Mouse (Mus musculus): ENCODE results near the gene Esd.

Gene Esd

DNA sequence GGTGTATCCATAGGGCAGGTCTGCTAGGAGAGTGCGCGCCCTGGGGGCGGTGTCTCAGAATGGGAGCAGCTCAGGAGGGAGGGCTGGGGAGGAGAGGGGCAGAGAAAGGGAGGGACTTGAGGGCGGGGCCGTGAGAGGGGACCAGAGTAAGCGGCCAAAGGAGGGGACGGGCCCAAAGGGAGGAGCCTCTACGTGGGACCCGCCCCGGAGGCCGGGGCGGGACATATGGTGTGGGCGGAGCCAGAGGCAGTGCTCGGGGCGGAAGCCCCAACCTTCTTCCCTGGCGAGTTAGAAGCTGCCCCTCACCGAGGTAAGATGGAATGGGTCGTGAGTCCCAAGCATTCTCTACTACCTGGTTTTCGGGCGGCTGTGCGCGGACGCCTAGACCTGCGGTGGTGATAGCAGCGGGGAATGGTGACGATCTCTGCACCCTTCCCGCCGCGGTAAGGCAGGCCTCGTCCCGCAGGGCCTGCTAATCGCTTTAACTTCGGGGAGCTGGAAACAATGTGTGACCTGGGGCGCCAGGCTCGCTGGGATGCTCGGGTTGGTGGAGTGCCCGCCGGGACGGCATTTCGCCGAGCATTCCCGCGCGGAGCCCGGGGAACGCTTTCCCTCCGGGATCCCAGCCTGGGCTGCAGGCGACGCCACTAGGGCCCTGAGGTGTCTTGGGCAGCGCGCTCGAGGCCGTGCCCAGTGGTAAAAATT lies at the start of gene Esd:
Gene Esd (plus strand): TSS at position 219 of the 705 bp plus-strand sequence.
- DNase-seq (ENCODE audit: low read depth, low spot score): peak; percentile 95

DNA sequence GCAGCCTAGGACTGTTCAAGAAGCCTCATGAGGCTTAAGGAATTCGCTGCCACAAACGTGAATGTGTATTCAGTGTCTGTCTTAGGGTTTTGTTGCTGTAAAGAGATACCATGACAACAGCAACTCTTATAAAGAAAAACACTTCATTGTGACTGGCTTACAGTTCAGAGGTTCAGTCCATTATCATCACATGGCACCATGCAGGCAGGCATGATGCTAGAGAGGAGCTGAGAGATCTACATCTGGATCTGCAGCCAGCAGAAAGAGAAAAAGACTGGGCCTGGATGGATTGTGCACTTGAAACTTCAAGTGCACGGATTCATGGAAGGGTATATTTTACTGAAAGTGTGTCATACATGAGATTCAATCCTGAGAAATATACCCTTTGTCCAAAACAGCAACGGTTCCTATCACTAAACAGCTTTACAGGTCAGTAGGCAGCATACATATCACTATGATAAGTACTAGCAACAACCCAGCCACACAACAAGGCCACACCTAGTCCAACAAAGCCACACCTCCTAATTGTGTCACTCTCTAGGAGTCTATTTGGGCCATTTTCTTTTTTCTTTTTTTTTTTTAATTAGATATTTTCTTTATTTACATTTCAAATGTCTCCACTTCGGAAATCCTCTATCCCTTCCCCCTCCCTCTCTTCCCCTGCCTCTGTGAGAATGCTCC lies 47.7 kb upstream of the Esd start:
- DNase-seq (ENCODE audit: low read depth, low spot score): no peak

DNA sequence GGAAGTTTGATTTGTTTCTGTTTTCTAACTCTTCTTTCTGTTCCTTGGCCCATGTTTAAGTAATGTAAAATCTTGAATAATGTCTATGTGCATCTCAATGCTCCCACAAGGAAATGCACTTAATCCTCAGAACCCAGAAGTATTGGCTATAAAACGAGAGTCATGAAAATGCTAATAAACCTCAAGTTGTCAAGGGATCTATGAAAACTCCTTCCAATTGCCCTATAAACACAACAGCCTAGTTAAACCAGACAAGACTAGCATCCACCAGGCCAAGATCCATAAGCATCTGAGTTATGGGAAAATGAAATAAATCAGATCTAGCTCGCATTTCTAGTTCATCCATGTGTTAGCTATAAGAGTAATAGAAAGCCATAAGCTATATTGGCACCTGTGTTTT lies 40.1 kb upstream of the Esd start:
- no peak for DNase-seq (ENCODE audit: low read depth, low spot score)

DNA sequence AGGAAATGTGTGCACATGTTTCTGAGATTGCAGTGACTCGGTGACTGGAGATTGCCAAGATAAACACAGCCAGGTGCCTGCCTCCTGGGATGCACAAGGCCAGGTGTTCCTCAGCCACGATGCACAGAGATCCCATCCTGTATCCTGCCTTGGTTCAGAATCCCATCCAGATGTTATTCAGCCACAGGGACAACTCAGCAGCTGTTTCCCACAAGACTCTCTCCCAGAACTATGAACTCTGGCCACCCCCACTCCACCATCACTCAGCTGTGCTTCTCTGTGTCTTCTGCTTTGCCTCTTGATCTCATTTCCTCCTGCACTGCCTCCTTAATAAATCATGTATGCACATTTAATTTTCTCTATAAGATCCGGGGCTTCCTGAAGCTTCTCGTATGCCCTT lies 35.3 kb upstream of the Esd start:
- DNase-seq (ENCODE audit: low read depth, low spot score): no peak

DNA sequence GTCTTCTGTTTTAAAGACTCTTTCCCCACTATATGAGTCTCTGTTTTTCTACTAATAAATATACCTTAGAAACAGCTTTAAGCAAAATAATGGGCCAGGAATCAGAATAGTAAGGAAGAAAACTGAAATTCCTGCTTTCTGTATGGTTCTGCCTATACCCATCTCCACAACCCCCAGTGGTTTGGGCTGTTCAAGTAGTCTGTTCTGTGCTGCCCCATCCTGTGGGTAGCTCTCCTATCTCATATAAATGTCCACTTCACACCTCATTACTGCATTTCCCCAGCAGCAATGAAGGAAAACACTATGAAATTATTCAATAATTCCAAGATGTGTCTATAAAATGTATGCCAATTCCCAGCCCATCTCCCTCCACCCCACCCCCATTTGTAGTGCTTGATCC lies 34.7 kb upstream of the Esd start:
- no peak for DNase-seq (ENCODE audit: low read depth, low spot score)

DNA sequence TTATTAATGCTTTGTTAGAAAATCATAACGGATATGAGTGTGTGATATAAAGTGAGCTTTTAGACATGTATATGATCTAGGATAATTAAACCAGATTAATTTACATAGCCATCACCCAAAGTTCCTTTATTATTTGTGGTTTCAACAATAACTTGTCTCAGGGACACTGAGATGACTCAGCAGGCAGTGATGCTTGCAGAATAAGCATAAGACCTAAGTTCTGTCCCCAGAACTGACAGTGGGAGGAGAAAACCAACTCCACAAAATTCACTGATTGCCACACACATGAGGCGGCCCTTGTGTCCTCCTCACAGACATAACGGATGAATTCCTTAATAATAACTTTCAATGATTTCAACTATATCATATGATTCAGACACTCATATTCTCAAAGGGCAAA lies 32.9 kb upstream of the Esd start:
- no peak for DNase-seq (ENCODE audit: low read depth, low spot score)

DNA sequence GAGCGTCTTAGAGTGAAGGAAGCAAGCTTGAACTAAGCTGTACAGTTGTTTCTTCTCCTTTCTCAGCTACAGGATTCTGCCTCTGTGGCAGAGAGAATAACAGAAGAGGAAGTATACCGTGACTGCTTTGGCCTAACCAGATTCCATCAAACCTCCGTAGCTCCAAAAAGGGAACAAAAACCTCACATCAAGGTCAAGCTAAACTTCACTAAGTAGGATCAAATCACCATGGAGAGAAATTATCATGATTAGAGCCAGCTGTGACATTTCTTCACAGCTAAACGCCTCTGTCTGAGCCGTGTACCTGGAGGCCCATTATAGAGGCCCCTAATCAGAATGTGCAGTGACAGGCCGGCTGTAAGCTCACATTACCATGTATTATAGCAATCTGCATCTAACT lies 28.2 kb upstream of the Esd start:
- no peak for DNase-seq (ENCODE audit: low read depth, low spot score)

DNA sequence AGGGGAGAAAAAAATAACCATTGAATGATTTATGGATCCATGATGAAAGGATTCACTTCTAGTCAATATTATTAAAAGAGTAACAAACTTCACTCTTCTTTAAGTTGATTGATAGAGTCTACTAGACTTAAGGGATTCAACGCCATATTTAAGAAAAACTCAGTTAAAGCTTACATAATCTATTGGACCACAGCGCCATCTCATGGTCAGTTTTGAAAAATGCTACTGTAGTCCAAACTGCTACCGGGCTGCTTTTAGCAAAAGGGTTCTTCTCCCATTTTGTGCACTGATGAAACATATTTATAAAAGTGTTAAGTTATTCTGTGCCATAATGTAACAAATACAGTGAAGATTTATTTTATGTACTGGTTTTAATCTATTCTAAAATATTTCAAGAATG lies 23.0 kb upstream of the Esd start:
- peak; percentile 77 for DNase-seq (ENCODE audit: low read depth, low spot score)

DNA sequence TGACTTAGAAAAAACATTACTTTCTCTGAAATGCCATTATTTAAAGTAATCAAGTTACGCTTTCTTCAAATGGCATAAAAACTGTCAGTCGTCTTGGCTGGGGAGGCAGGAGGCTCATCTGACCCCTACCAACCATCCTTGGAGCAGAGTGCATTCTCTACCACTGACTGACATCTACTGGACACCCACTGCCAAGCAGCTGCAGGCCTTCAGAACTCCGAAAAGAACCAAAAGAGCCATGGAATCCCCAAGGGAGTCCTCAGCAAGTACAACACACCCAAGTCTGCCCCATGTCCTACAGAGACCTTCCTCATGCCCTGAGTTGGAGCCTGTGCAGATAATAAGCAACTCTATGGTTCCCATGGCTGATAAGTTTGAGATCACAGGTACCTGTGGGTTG lies 8.6 kb upstream of the Esd start:
- DNase-seq (ENCODE audit: low read depth, low spot score): no peak

DNA sequence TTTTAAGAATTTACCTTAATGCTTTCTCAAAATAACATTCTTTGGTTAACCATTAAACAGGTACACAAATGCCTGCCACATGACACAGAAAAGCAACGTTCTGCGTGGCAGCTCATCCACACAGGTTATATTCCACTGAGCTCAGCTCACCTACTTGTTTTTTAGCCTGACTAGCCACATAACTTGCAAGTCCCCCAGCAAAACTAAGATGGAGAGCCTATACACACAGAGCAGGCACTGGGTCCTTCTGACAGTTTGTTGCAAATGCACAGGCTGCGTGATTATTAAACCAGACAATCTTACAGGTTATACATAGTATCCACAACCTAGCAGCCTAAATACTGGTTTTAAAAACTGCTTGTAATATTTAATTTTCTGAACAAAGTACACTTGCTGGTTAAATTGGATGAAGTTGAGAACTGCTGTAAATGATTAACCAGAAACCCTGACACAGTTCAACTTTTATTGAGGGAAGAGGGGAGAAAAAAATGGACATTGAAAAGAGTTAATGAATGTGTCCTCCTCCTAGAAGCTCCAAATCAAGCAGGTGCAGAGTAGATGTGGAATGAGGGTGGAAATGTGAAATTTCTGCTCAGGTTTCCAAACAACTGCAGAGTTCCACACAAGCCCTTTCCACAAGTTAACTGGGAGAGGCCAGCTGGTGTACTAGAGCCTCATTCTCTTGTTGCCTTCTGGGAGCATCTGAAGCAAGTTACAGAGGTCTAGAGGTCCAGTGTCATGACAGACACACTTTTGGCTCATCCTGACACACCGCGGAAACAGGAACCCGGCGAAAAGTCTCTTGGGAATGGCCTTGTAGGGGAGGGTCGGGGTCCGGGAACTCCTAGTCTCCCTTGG lies 647 bp upstream of the Esd start:
- DNase-seq (ENCODE audit: low read depth, low spot score): no peak

DNA sequence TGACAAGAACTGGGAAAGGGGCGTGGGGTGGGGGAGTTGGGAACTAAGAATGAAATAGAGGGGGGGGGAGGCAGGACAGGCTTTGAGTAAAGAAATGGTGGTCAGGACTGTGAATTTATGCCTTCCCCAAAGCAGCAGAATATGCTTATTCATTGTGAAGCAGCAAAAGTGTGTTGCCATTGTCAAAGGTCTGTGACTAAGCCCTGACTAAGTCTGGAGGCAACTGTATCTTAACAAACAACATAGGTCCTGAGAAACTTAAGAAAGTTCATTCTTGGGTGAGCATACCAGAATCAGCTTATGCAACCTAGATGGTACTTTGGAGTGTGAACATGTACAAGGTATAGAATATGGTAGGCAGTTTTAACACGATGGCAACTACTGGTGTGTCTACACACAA lies 1.3 kb downstream of the Esd start:
- DNase-seq (ENCODE audit: low read depth, low spot score): no peak

DNA sequence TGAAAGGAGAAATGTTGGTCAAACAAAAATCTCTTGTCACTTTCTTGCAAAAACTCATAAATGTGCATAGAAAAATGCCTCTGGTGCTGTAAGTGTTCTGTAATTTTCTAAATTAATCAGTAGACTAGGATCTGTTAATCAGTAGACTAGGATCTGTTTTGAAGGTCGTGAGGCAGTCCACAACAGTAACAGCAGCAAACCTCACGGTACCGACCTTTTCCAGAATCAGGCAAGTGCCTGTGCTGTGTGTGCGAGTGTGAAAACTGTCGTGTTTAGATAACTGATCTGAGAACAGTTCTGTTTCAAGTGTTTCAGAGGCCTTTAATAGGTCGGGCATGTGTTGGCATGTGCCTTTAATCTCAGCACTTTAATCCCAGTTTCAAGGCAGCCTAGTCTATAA lies 3.4 kb downstream of the Esd start:
- no peak for DNase-seq (ENCODE audit: low read depth, low spot score)

DNA sequence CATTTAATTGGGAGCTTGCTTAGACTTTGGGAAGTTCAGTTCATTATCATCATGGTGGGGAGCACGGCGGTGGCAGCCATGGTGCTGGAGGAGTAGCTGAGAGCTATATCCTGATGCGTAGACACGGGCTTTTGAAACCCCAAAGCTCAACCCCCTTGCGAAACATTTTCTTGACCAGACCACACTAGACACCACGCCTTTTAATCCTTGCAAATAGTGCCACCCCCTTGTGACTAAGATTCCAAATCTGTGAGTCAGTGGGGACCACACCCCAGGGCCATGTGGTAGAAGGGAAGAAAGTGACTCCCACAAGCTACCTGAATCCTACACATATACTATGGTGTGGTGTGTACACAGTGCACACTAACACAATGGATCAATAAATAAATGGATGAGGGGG lies 4.8 kb downstream of the Esd start:
- no peak for DNase-seq (ENCODE audit: low read depth, low spot score)

DNA sequence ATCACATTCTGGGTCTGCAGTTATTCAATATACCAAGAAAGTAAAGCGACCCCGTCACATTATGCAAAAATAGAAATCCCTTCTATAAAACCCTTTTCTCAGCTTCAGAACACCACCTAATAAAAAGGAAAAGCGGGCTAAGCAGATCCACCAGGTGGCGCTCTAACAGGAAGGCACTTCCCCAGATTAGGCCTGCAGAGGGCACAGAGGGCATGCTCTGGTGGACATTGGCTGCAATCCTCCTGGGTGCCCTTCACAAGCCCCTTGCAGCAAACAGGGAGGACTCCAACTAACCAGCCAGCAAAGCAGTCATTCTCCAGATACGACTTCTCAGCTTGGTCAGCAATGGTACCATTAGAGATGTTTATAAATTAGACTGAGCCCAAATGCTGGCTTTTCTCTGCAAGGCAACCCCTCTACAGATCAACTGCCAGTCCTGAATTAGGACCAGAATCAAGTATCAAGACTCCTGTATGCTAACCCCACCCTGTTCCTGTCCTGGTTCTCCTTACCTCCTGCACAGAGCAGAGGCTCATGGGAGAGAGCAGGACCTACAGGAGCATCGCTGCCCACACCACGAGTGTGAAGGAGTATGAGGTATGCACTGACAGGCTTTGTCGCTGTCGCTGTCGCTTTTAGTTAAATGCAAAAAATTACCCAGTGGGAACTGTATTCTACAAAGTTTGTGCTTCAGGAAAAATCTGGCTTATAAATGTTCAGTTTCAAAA lies 32.3 kb downstream of the Esd start:
- DNase-seq (ENCODE audit: low read depth, low spot score): peak; percentile 80

DNA sequence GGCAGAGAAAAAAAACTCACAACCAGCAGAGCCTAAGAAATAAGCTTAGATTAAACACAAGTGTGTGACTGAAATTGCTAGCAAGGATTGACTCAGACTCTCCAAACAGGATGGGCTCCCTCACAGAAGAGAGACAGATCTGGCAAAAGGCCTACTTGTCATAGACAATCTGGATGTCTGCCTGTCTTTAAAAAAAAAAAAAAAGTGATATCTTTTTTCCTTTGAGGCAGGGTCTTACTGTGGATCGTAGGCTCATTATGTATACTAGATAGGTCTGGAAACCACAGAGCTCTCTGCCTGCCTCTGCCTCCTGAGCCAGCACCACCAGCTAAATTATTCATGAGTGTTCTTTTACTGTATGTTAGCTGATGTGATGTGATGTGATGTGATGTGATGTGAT lies 35.8 kb downstream of the Esd start:
- peak; percentile 23 for DNase-seq (ENCODE audit: low read depth, low spot score)

DNA sequence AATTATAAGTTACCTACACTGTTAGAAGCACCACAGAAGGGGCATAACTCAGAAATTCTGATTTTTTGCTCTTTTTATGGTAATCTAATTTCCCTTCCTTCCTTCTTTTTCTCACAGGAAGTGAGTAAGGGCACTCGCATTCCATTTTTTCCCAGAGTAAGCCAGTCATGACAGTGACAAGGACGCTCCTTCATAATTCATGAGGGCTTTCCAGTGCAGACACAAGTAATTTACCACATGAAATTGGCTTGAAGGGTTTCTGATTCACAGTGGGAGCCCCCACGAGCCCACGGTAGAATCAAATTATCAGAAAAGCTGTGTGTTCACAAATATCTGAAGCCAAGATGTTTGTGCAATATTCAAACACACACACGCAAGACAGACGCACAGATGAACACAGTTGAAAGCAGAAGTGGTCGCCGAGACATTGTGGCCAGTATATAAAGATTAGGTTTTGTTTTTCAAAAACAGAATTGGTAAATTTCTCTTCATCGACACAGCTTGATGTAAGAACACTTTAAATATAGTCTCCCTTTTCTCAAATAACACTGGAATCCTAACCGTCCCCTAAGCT lies 42.0 kb downstream of the Esd start:
- DNase-seq (ENCODE audit: low read depth, low spot score): no peak

DNA sequence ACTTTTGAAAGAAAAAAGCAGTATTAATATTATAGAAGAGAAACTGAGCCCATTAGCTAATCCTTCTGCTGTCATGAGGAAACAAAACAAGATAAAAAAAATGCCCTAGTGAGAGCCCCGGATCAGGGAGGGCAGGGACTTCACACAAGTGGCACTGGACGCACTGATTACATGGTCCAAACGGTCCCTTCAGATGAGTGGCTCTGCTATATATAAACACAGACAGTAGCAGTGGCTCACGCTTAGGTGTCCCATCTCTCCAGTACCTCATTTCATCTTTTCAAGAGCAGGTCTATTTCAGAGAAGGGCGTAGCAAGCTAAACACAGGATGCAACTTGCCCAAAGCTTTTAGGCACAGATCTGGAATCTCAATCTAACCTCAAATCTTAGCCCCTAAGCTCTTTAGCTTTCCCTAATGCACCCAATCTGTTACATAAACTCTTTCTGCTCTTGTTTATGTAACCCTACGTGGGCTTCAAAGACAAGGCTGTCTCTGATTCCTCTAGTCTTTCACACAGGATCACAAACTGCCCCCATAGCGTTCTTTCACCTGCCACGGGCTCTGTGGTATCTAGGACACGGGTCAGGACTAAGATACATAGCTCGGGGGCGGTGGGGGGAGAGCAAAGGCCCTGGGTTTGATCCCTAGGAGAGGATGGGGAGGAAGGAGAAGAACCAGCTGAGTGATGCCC lies 52.3 kb downstream of the Esd start:
- peak; percentile 38 for DNase-seq (ENCODE audit: low read depth, low spot score)

DNA sequence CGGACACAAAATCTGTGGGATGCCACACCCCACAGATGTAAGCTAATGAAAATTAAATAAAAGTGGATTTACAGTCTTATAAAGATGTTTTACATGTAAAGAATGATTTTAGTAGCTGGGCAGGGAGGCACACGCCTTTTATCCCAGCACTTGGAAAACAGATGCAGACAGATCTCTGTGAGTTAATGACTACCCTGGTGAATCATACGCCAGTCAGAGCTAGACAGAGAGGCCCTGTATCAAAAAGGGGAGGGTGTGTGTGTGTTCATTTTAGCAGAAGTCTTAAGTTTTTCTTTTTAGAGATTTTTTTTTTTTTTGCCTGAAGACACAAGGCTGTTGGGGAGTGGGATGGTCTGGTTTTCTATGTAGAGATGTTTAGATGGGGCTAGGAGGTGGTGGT lies 55.6 kb downstream of the Esd start:
- DNase-seq (ENCODE audit: low read depth, low spot score): peak; percentile 50

DNA sequence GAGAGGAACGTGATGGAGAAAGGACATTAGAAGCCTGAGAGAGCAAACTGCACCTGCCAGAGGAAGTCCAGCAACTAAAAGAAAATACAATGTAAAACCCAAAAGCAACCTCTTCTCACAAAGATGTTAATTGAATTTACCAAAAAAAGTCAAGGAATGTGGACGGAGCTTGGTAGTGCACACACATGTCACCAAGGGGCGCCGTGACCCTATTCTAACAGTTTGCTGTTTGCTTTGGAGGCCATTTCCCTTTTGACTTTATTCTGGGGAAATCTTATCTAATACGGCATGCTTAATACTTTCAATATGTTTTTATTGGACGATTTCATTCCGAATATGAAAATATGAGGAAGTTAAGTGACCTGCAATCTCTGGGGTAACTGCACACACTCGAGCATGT lies 56.7 kb downstream of the Esd start:
- peak; percentile 19 for DNase-seq (ENCODE audit: low read depth, low spot score)

DNA sequence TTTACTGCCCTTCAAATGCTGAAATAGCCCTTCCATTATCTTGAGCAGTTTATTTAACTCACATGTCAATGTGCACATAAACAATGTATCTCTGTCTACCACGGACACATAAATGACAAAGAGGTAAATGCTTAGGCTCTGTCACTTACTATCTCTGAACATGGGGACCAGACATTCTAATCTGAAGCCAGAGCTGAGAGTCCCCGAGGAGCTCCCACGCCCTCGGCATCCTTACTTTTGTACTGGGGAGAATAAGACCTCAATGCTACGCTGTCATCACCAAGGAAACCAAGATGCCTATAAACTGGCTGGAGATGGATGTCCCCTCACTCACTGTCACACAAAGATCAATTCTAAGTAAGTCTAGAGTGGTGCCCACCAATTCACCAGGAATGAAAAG lies 58.4 kb downstream of the Esd start:
- no peak for DNase-seq (ENCODE audit: low read depth, low spot score)

DNA sequence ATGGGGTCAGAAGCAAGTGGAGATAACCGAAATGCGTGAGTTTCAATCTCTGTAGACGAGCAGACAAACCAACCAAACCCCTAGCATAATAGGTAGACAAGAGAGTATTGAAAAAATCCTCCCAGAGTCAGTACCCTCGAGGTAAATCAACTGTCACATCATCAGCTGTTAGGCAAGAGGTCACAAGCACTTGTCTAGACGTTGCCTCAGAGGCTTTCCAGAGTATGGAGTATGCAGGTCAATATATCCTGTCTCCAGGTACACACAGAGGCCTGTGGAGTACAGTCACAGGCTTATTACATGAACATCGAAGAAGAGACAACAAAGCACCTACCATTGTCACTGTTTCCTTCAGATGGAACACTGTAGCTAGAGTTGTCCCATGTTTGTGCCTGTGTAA lies 60.7 kb downstream of the Esd start:
- no peak for DNase-seq (ENCODE audit: low read depth, low spot score)

Measured in brain, adult 2 months (tissue).